Comparison of ENCODE assay signal across 14 mouse cellular contexts in genomic region chr3:105718746-105719145, GRCm38 (mm10). TPM values are rescaled to one million over a fixed set of nuclear protein-coding genes. Genes with fewer than 3 reads are reported as not detected.
A peak's percentile ranks its signal among the peaks of the same experiment; 100 is the strongest.
DNase-seq lines count a peak whose midpoint lies in the region; ATAC-seq and TF ChIP-seq lines count a peak whose summit lies in the region.
"Had no signal": no experiment of that assay in that cellular context is flagged by ENCODE, and none has a peak within 500 bp of the region (broad histone marks: within the 10 kb centered on the region; RNA-seq: fewer than 3 reads in every experiment).

No protein-coding gene starts in this region.

- H3K9ac ChIP-seq in intestine, postnatal 0 days (ENCODE audit: low read depth, low read length) = no peak overlapping the region
- H3K9ac ChIP-seq in intestine, embryonic 15.5 days = no peak overlapping the region
- no peak overlapping the region for H3K9ac ChIP-seq in midbrain, postnatal 0 days (replicated peaks; ENCODE audit: low read length, poor library complexity, severe bottlenecking)
- no peak overlapping the region for H3K9ac ChIP-seq in midbrain, embryonic 14.5 days (replicated peaks; ENCODE audit: low read length)
- H3K9ac ChIP-seq: embryonic facial prominence, embryonic 15.5 days; forebrain, embryonic 15.5 days had no signal

- TF ChIP-seq POLR2A in myocyte (IDR thresholded peaks at IDR 0.05; ENCODE audit: insufficient read length, low read depth) = no peak

- no peaks in the 10 kb centered on the region for H3K9me3 ChIP-seq in intestine, postnatal 0 days (ENCODE audit: control insufficient read depth)
- no peaks in the 10 kb centered on the region for H3K9me3 ChIP-seq in intestine, embryonic 15.5 days
- no peaks in the 10 kb centered on the region for H3K9me3 ChIP-seq in midbrain, postnatal 0 days (ENCODE audit: low read length)
- no peaks in the 10 kb centered on the region for H3K9me3 ChIP-seq in midbrain, embryonic 14.5 days (ENCODE audit: control insufficient read depth, low read length)
- H3K9me3 ChIP-seq: embryonic facial prominence, embryonic 15.5 days; forebrain, embryonic 15.5 days had no signal

- no peak overlapping the region for H3K4me2 ChIP-seq in intestine, postnatal 0 days (replicated peaks; ENCODE audit: low read depth)
- no peak overlapping the region for H3K4me2 ChIP-seq in intestine, embryonic 15.5 days (replicated peaks)
- no peak overlapping the region for H3K4me2 ChIP-seq in midbrain, postnatal 0 days (ENCODE audit: low read depth, low read length, poor library complexity, severe bottlenecking)
- no peak overlapping the region for H3K4me2 ChIP-seq in midbrain, embryonic 14.5 days (ENCODE audit: low read length)
- no peak overlapping the region for H3K4me2 ChIP-seq in myocyte (ENCODE audit: low read depth)
- H3K4me2 ChIP-seq: embryonic facial prominence, embryonic 15.5 days; forebrain, embryonic 15.5 days had no signal

- no peaks in the 10 kb centered on the region for H3K36me3 ChIP-seq in intestine, postnatal 0 days (ENCODE audit: control insufficient read depth, insufficient read depth)
- no peaks in the 10 kb centered on the region for H3K36me3 ChIP-seq in intestine, embryonic 15.5 days
- no peaks in the 10 kb centered on the region for H3K36me3 ChIP-seq in midbrain, postnatal 0 days (ENCODE audit: insufficient read depth, low read length)
- no peaks in the 10 kb centered on the region for H3K36me3 ChIP-seq in midbrain, embryonic 14.5 days (ENCODE audit: control insufficient read depth, insufficient read depth, low read length)
- H3K36me3 ChIP-seq in myocyte (ENCODE audit: control insufficient read depth, insufficient read depth) = no peaks in the 10 kb centered on the region
- H3K36me3 ChIP-seq: embryonic facial prominence, embryonic 15.5 days; forebrain, embryonic 15.5 days had no signal

- ATAC-seq in cerebellum, adult (ENCODE audit: insufficient number of reproducible peaks, low FRiP score, low TSS enrichment) = no peak
- ATAC-seq in intestine, postnatal 0 days = no peak
- no peak for ATAC-seq in intestine, embryonic 15.5 days
- ATAC-seq in midbrain, postnatal 0 days (ENCODE audit: low FRiP score) = no peak
- no peak for ATAC-seq in midbrain, embryonic 14.5 days (ENCODE audit: low FRiP score, low TSS enrichment)
- ATAC-seq: inflammation-experienced regulatory T-cells, adult 6 months had no signal

- H3ac ChIP-seq in myocyte (ENCODE audit: control insufficient read depth, insufficient read length) = no peak overlapping the region

- H3K27ac ChIP-seq in intestine, postnatal 0 days (ENCODE audit: low read depth, low read length) = no peak overlapping the region
- H3K27ac ChIP-seq in intestine, embryonic 15.5 days = no peak overlapping the region
- no peak overlapping the region for H3K27ac ChIP-seq in midbrain, postnatal 0 days (ENCODE audit: low read depth, low read length)
- H3K27ac ChIP-seq in midbrain, embryonic 14.5 days (replicated peaks; ENCODE audit: low read depth, low read length) = no peak overlapping the region
- H3K27ac ChIP-seq: embryonic facial prominence, embryonic 15.5 days; forebrain, embryonic 15.5 days had no signal

- 46% methylated on average over 4 of the region's 4 CpGs for WGBS in intestine, postnatal 0 days
- WGBS in intestine, embryonic 15.5 days = 51% methylated on average over 4 of the region's 4 CpGs
- 59% methylated on average over 4 of the region's 4 CpGs for WGBS in midbrain, postnatal 0 days
- WGBS in midbrain, embryonic 14.5 days = 56% methylated on average over 4 of the region's 4 CpGs

- DNase-seq in cerebellum, adult 9-11 months = peak; percentile 30
- no peak for DNase-seq in midbrain, postnatal 0 days (ENCODE audit: low spot score)
- DNase-seq in midbrain, embryonic 14.5 days = no peak
- no peak for DNase-seq in layer of hippocampus, adult 9-11 months
- DNase-seq: gastrocnemius, postnatal 14 days; lung, adult 2 months; thymus, postnatal 14 days had no signal

- no peak overlapping the region for H3K4me3 ChIP-seq in intestine, postnatal 0 days (ENCODE audit: low read depth, low read length)
- no peak overlapping the region for H3K4me3 ChIP-seq in intestine, embryonic 15.5 days (replicated peaks)
- no peak overlapping the region for H3K4me3 ChIP-seq in midbrain, postnatal 0 days (ENCODE audit: low read depth, low read length)
- H3K4me3 ChIP-seq in midbrain, embryonic 14.5 days (replicated peaks; ENCODE audit: low read depth, low read length) = no peak overlapping the region
- no peak overlapping the region for H3K4me3 ChIP-seq in myocyte
- H3K4me3 ChIP-seq: embryonic facial prominence, embryonic 15.5 days; forebrain, embryonic 15.5 days had no signal

- no peaks in the 10 kb centered on the region for H3K4me1 ChIP-seq in intestine, postnatal 0 days (replicated peaks; ENCODE audit: control insufficient read depth, insufficient read depth, low read length)
- H3K4me1 ChIP-seq in intestine, embryonic 15.5 days (replicated peaks) = no peaks in the 10 kb centered on the region
- no peaks in the 10 kb centered on the region; the same call in 1 of the 2 replicates for H3K4me1 ChIP-seq in midbrain, postnatal 0 days (ENCODE audit: insufficient read depth, low read length)
- H3K4me1 ChIP-seq in midbrain, embryonic 14.5 days (ENCODE audit: control insufficient read depth, insufficient read depth, low read length) = peaks cover 10% of the 10 kb centered on the region

- no peaks in the 10 kb centered on the region for H3K27me3 ChIP-seq in intestine, postnatal 0 days (replicated peaks; ENCODE audit: control insufficient read depth, insufficient read depth, low read length)
- H3K27me3 ChIP-seq in intestine, embryonic 15.5 days (replicated peaks) = no peaks in the 10 kb centered on the region
- H3K27me3 ChIP-seq in midbrain, postnatal 0 days (ENCODE audit: insufficient read depth, low read length) = no peaks in the 10 kb centered on the region
- no peaks in the 10 kb centered on the region for H3K27me3 ChIP-seq in midbrain, embryonic 14.5 days (ENCODE audit: control insufficient read depth, insufficient read depth, low read length)
- no peaks in the 10 kb centered on the region for H3K27me3 ChIP-seq in myocyte (ENCODE audit: control insufficient read depth, insufficient read depth, insufficient read length)
- H3K27me3 ChIP-seq: embryonic facial prominence, embryonic 15.5 days; forebrain, embryonic 15.5 days had no signal

- TF ChIP-seq CTCF in intestine, postnatal 0 days (IDR thresholded peaks at IDR 0.05; ENCODE audit: low read depth) = peak; percentile 34; the same call in 1 of the 2 replicates
- TF ChIP-seq CTCF in midbrain, postnatal 0 days (IDR thresholded peaks at IDR 0.05) = peak; percentile 15; the same call in 1 of the 2 replicates

- no peaks in the 10 kb centered on the region for H3K79me2 ChIP-seq in myocyte (ENCODE audit: control insufficient read depth, insufficient read depth)

TF ChIP-seq in myocyte, 11 proteins besides CTCF, POLR2A, EP300 and RAD21:
- TF ChIP-seq TCF3 (IDR thresholded peaks at IDR 0.05; ENCODE audit: insufficient read length, low read depth) (no peak), POLR2AphosphoS2 (IDR thresholded peaks at IDR 0.05; ENCODE audit: insufficient read length, low read depth) (peak; percentile 34)
TF ChIP-seq in myocyte: peak in this region for 1.

RNA-seq across cellular contexts. Expression of gene Inka2, which starts 14.3 kb away (rescaled TPM):
- 1.5 and 2.3 TPM in 2 replicates for polyA plus RNA-seq in intestine, postnatal 0 days (2015; fragmentation: Nextera tagmentation; extraction: Ambion mirVana)
- polyA plus RNA-seq in intestine, embryonic 15.5 days (2015; fragmentation: Nextera tagmentation; extraction: Ambion mirVana) = 1.7 and 2.2 TPM in 2 replicates
- total RNA-seq in midbrain, postnatal 0 days (2014; rRNA removed) = 7.2 and 7.7 TPM in 2 replicates
- 3.3 and 3.7 TPM in 2 replicates for polyA plus RNA-seq in midbrain, postnatal 0 days (2015; fragmentation: Nextera tagmentation; extraction: Ambion mirVana)
- polyA plus RNA-seq in midbrain, embryonic 14.5 days (2014; fragmentation: Nextera tagmentation; extraction: Ambion mirVana) = 1.5 and 3.2 TPM in 2 replicates
- 5.1 TPM for polyA plus RNA-seq in myocyte (2012; fragmentation: generic; extraction: Trizol)

RNA-seq across cellular contexts. Expression of gene Ddx20, which starts 31.4 kb away (rescaled TPM):
- 11.4 and 12.8 TPM in 2 replicates for polyA plus RNA-seq in intestine, postnatal 0 days (2015; fragmentation: Nextera tagmentation; extraction: Ambion mirVana)
- polyA plus RNA-seq in intestine, embryonic 15.5 days (2015; fragmentation: Nextera tagmentation; extraction: Ambion mirVana) = 37.9 and 39.2 TPM in 2 replicates
- total RNA-seq in midbrain, postnatal 0 days (2014; rRNA removed) = 23.0 and 28.7 TPM in 2 replicates
- polyA plus RNA-seq in midbrain, postnatal 0 days (2015; fragmentation: Nextera tagmentation; extraction: Ambion mirVana) = 16.5 TPM in 2 replicates
- 19.1 and 32.0 TPM in 2 replicates for polyA plus RNA-seq in midbrain, embryonic 14.5 days (2014; fragmentation: Nextera tagmentation; extraction: Ambion mirVana)
- 7.5 TPM for polyA plus RNA-seq in myocyte (2012; fragmentation: generic; extraction: Trizol)
